Mouse (Mus musculus) hindbrain, embryonic 10.5 days (tissue): ENCODE results near the gene Flot2. TPM values are rescaled to one million over a fixed set of nuclear protein-coding genes. Genes with fewer than 3 reads are reported as not detected.
A peak's percentile ranks its signal among the peaks of the same experiment; 100 is the strongest.
"Not testable (repeated sequence)": the region's sequence is repeated elsewhere in the genome, so short reads cannot be mapped to it uniquely, and the experiment has no call there.

Experiments used
- DNase-seq: peaks from one replicate; pipeline ENCODE4 v3.0.0-alpha.2; 2017; ENCODE audit warnings: low spot score
- H3K27ac ChIP-seq: fragments of 300-500 bp; sonication (generic); 2 replicates; pipeline ENCODE4 v1.5.1; 2016; ENCODE audit warnings: mild to moderate bottlenecking, moderate library complexity
- H3K27me3 ChIP-seq: fragments of 300-500 bp; sonication (generic); 2 replicates; pipeline ENCODE4 v1.6.1; 2016; ENCODE audit warnings: mild to moderate bottlenecking; ENCODE audit not compliant: poor library complexity, insufficient read depth, severe bottlenecking
- H3K36me3 ChIP-seq: fragments of 300-500 bp; sonication (generic); 2 replicates; pipeline ENCODE4 v1.6.1; 2016; ENCODE audit warnings: mild to moderate bottlenecking, moderate library complexity
- H3K4me1 ChIP-seq: fragments of 300-500 bp; sonication (generic); replicated peaks from 2 replicates; pipeline ENCODE4 v1.6.1; 2016; ENCODE audit warnings: mild to moderate bottlenecking
- H3K4me3 ChIP-seq: fragments of 300-500 bp; sonication (generic); 2 replicates; pipeline ENCODE4 v1.5.1; 2016; ENCODE audit warnings: mild to moderate bottlenecking, moderate library complexity
- H3K9me3 ChIP-seq: fragments of 300-500 bp; sonication (generic); 2 replicates; pipeline ENCODE4 v1.6.1; 2016; ENCODE audit warnings: mild to moderate bottlenecking, moderate library complexity
- WGBS: fragments of 180-500 bp; shearing (Covaris S2); methylation state at CpG from one replicate; pipeline ENCODE4 v1.1.7; 2016; 5-methylcytosine and 5-hydroxymethylcytosine counted together
- polyA plus RNA-seq: library from polyadenylated mRNA; unstranded; fragments of >200 nt; fragmentation: Nextera tagmentation; extraction: Ambion mirVana; gene quantifications from 2 replicates; pipeline ENCODE4 v1.2.1, GENCODE M21; 2016

Gene Flot2
- polyA plus RNA-seq, 1 experiment from 2014 or later, result 73.0 TPM

- no peak overlapping the region for H3K4me3 ChIP-seq
- no peak overlapping the region for H3K27ac ChIP-seq
- H3K4me1 ChIP-seq, result peaks cover 56% of the 10 kb centered on the region
- H3K36me3 ChIP-seq, result peaks cover 32% of the 10 kb centered on the region
- no peaks in the 10 kb centered on the region for H3K9me3 ChIP-seq
- DNase-seq, result no peak
- no peaks in the 10 kb centered on the region; the same call in 1 of the 2 replicates for H3K27me3 ChIP-seq
- 92% methylated on average over 23 of the region's 23 CpGs for WGBS
Measured at GRCm38 (mm10) chr11:78033931-78034617, 3.7 kb upstream of the Flot2 start.

GRCm38 (mm10) chr11:78036791-78037190 is 940 bp upstream of the Flot2 start:
- Histone ChIP-seq H3K4me3 (0 out of 2 replicates have a peak overlapping the region, but pooled peaks have one; percentile 9), H3K27ac (no peak overlapping the region), H3K27me3 (no peaks in the 10 kb centered on the region; the same call in 1 of the 2 replicates), H3K36me3 (peaks cover 42% of the 10 kb centered on the region), H3K9me3 (no peaks in the 10 kb centered on the region), H3K4me1 (peaks cover 46% of the 10 kb centered on the region)
- no peak for DNase-seq
- WGBS, result 84% methylated on average over 10 of the region's 10 CpGs

- Histone ChIP-seq H3K27ac (no peak overlapping the region), H3K9me3 (0 out of 2 replicates have a peak, but pooled peaks cover 6% of the 10 kb centered on the region), H3K4me1 (peaks cover 31% of the 10 kb centered on the region), H3K27me3 (no peaks in the 10 kb centered on the region), H3K36me3 (peaks cover 49% of the 10 kb centered on the region), H3K4me3 (no peak overlapping the region)
- DNase-seq, result no peak
- 75% methylated on average over 2 of the region's 2 CpGs for WGBS
Measured at GRCm38 (mm10) chr11:78040878-78041277, 3.1 kb downstream of the Flot2 start.

- not testable (repeated sequence) for H3K4me3 ChIP-seq, H3K27ac ChIP-seq, H3K9me3 ChIP-seq, H3K27me3 ChIP-seq, DNase-seq
- Histone ChIP-seq H3K4me1 (peaks cover 26% of the 10 kb centered on the region), H3K36me3 (peaks cover 60% of the 10 kb centered on the region)
- WGBS, result 94% methylated on average over 4 of the region's 4 CpGs
Measured at GRCm38 (mm10) chr11:78042290-78042870, 4.6 kb downstream of the Flot2 start.

- no peaks in the 10 kb centered on the region for H3K27me3 ChIP-seq
- no peak overlapping the region for H3K4me3 ChIP-seq
- 84% methylated on average over 5 of the region's 5 CpGs for WGBS
- H3K4me1 ChIP-seq, result 0 out of 2 replicates have a peak, but pooled peaks cover 5% of the 10 kb centered on the region
- no peak overlapping the region for H3K27ac ChIP-seq
- 0 out of 2 replicates have a peak, but pooled peaks cover 6% of the 10 kb centered on the region for H3K9me3 ChIP-seq
- no peak for DNase-seq
- peaks cover 70% of the 10 kb centered on the region for H3K36me3 ChIP-seq
Measured at GRCm38 (mm10) chr11:78044758-78045251, 7.1 kb downstream of the Flot2 start.

- H3K4me3 ChIP-seq, H3K27me3 ChIP-seq, H3K27ac ChIP-seq, DNase-seq, H3K4me1 ChIP-seq, H3K9me3 ChIP-seq: not testable (repeated sequence)
- 86% methylated on average over 4 of the region's 4 CpGs for WGBS
- H3K36me3 ChIP-seq, result peaks cover 70% of the 10 kb centered on the region
Measured at GRCm38 (mm10) chr11:78048637-78049036, 10.9 kb downstream of the Flot2 start.

DNA sequence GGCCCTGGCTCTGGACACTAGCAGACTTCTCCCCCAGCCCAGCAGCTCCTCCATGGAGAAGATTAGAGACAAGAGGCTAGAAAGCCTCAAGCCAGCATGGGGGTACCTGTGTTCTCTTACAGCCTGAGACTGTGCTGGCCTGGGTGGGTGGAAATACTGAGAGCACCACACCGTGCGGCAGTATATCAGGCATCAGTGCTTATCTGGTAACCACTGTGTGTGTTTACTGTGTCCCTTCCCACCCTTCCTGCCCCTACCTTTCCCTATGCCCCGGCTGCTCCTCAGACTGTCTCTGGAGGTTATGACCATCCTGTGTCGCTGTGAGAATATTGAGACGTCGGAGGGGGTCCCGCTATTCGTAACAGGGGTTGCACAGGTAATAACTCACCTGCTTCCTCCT is 15.3 kb downstream of the Flot2 start:
- no peaks in the 10 kb centered on the region for H3K27me3 ChIP-seq
- WGBS, result 94% methylated on average over 8 of the region's 8 CpGs
- peaks cover 88% of the 10 kb centered on the region for H3K36me3 ChIP-seq
- H3K4me3 ChIP-seq, result no peak overlapping the region
- no peaks in the 10 kb centered on the region for H3K9me3 ChIP-seq
- no peak overlapping the region for H3K27ac ChIP-seq
- DNase-seq, result no peak
- H3K4me1 ChIP-seq, result no peaks in the 10 kb centered on the region

DNA sequence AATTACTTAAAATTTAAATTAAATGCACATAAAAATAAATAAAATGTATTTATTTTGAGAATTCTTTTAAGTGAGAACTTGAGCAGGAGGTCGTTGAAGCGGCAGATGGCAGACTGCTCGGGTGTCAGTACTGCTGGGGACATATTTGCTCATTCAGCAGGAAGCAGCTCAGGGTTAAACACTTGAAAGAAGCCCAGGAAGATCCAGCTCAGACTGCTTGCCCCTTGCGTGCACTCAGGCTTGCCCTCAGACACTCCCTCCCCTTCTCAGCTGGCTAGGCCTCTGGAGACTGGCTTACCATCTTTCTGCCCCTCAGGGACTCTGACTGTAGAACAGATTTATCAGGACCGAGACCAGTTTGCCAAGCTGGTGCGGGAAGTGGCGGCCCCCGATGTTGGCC is 19.2 kb downstream of the Flot2 start:
- no peaks in the 10 kb centered on the region for H3K27me3 ChIP-seq
- WGBS, result 80% methylated on average over 8 of the region's 8 CpGs
- no peak for DNase-seq
- no peaks in the 10 kb centered on the region for H3K9me3 ChIP-seq
- H3K27ac ChIP-seq, result no peak overlapping the region
- H3K36me3 ChIP-seq, result peaks cover 77% of the 10 kb centered on the region
- no peaks in the 10 kb centered on the region for H3K4me1 ChIP-seq
- H3K4me3 ChIP-seq, result no peak overlapping the region

DNA sequence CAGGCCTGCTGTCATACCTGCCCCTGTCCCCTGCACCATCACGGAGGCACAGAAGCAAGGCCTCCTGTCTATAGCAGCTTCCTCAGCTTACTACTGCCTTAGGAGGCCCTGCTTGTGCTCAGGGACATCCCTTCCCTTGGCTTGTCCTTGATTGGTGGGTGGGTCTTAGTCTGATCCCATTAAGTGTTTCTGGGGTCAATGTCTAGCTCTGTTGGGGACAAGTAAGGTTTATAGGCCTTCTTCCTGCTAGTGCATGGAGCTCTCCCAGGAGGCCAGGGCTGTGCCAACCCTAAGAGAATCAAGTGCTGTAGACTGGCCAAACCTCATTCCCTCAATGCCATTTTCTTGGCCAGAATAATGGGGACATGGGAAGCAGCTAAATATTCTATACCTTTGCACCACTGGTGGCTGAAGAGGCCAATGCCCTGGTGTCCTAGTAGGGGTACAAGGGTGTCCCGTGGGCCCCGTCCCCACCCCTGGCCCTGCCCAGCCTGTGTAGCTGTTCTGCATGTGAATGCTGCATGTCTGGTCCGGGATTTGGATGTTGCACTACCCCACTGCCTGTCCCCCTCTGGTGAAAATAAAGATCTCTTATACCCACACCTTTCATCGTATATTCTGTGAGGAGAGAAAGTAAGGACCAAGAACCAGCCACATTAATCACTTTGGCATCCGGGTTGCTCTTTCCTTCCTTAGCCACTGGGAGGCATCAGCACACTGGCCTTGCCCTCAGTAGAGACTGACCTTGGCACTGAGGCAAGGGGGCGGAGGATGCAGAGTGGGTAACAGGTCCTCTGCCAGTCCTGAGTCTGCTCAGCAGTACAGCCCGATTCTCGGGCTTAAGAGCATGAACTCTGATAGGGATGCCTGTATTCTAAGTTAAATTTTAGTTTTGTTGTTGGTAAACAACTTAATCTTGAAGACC is 22.4 kb downstream of the Flot2 start:
- no peaks in the 10 kb centered on the region for H3K4me1 ChIP-seq

GRCm38 (mm10) chr11:78062563-78062962 is 24.8 kb downstream of the Flot2 start:
- no peaks in the 10 kb centered on the region for H3K4me1 ChIP-seq
- H3K36me3 ChIP-seq, result peaks cover 27% of the 10 kb centered on the region
- no peaks in the 10 kb centered on the region for H3K27me3 ChIP-seq
- WGBS, result 88% methylated on average over 1 of the region's 1 CpGs
- H3K27ac ChIP-seq, result no peak overlapping the region
- no peaks in the 10 kb centered on the region for H3K9me3 ChIP-seq
- no peak for DNase-seq
- H3K4me3 ChIP-seq, result no peak overlapping the region

More for the DNA sequence above, 22.4 kb downstream of the Flot2 start:
- no peaks in the 10 kb centered on the region for H3K9me3 ChIP-seq
- no peak overlapping the region for H3K27ac ChIP-seq
- 73% methylated on average over 9 of the region's 9 CpGs for WGBS
- H3K27me3 ChIP-seq, result no peaks in the 10 kb centered on the region
- H3K36me3 ChIP-seq, result peaks cover 50% of the 10 kb centered on the region
- no peak overlapping the region for H3K4me3 ChIP-seq
- peak; percentile 44 for DNase-seq

DNA sequence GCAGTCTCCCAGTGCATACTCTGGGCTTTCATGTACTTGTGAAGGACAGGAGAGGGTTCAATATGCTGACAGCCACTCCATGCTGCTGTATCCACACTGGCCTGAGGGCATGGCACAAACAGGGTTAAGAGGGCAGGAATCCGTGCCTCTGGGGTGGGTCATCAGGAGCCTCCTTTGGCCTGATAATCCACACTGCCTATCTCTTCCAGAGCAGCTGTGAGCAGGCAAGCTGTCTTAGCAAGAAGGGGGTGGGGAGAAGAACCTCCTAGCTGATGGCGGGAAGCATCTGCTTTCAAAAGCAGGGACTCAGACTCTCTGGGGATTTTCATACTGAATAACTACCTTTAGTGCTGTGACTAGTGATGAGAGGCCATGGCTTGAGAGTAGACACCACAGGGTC is 28.2 kb downstream of the Flot2 start:
- H3K27ac ChIP-seq, result peak overlapping the region; percentile 5; the same call in 1 of the 2 replicates
- no peaks in the 10 kb centered on the region for H3K27me3 ChIP-seq
- 55% methylated on average over 2 of the region's 2 CpGs for WGBS
- no peak overlapping the region for H3K4me3 ChIP-seq
- no peaks in the 10 kb centered on the region for H3K4me1 ChIP-seq
- no peaks in the 10 kb centered on the region for H3K9me3 ChIP-seq
- H3K36me3 ChIP-seq, result 0 out of 2 replicates have a peak, but pooled peaks cover 6% of the 10 kb centered on the region
- DNase-seq, result no peak

DNA sequence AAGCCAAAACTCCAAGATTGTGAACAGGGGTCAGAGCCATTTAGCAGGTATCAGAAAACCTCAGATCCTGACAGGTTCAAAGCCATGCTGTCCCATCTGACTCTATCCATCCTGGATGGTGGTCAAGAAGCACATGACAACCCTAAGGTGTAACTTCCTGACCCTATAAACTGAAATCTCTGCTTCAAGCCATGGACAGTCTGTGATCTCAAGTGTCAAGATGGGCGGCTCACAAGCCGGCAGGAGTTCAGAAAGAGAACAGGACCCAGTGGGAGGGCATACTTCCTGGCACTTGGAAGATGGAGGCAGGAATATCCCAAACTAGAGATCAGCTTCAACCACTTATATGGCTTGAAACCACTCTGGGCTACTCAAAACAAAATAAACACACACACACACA is 28.9 kb downstream of the Flot2 start:
- Histone ChIP-seq H3K27me3 (no peaks in the 10 kb centered on the region), H3K36me3 (peaks cover 12% of the 10 kb centered on the region), H3K27ac (no peak overlapping the region), H3K9me3 (no peaks in the 10 kb centered on the region), H3K4me1 (no peaks in the 10 kb centered on the region), H3K4me3 (no peak overlapping the region)
- WGBS, result 67% methylated on average over 2 of the region's 2 CpGs
- no peak for DNase-seq
